Mouse (Mus musculus) myocyte (in vitro differentiated cells): ENCODE data around the gene Scube1. TPM values are rescaled to one million over a fixed set of nuclear protein-coding genes. Genes with fewer than 3 reads are reported as not detected.

Experiments used
- H3K27me3 ChIP-seq: one replicate; pipeline ENCODE4 v1.6.1; 2011; ENCODE audit not compliant: control insufficient read depth, insufficient read depth, insufficient read length
- H3K36me3 ChIP-seq: one replicate; pipeline ENCODE4 v1.6.1; 2011; ENCODE audit not compliant: control insufficient read depth, insufficient read depth
- H3K4me2 ChIP-seq: one replicate; pipeline ENCODE4 v1.6.1; 2011; ENCODE audit warnings: low read depth, control low read depth
- H3K4me3 ChIP-seq: one replicate; pipeline ENCODE4 v1.5.1; 2011; ENCODE audit warnings: mild to moderate bottlenecking, control low read depth, moderate library complexity
- H3K79me2 ChIP-seq: one replicate; pipeline ENCODE4 v1.6.1; 2011; ENCODE audit not compliant: control insufficient read depth, insufficient read depth
- H3ac ChIP-seq: one replicate; pipeline ENCODE4 v1.6.1; 2011; ENCODE audit not compliant: control insufficient read depth, insufficient read length
- CEBPB ChIP-seq: IDR thresholded peaks from 2 replicates; pipeline ENCODE4 v1.6.1; 2011; ENCODE audit warnings: mild to moderate bottlenecking, moderate library complexity; ENCODE audit not compliant: poor library complexity, insufficient read depth, severe bottlenecking
- E2F4 ChIP-seq: IDR thresholded peaks from one replicate; pipeline ENCODE4 v1.6.1; 2011; ENCODE audit warnings: mild to moderate bottlenecking, control low read depth, moderate library complexity; ENCODE audit not compliant: insufficient read depth
- MAX ChIP-seq: IDR thresholded peaks from one replicate; pipeline ENCODE4 v1.6.1; 2011; ENCODE audit warnings: low read depth, mild to moderate bottlenecking, control low read depth
- MYOD1 ChIP-seq, 3 experiments: IDR thresholded peaks; one replicate each; pipeline ENCODE4 v1.6.1; 2011; ENCODE audit warnings: control low read depth in 2 of 3, low read depth in 2 of 3, mild to moderate bottlenecking in 2 of 3, moderate library complexity in 1 of 3; ENCODE audit not compliant: insufficient read length in 2 of 3, control insufficient read depth in 1 of 3
- MYOG ChIP-seq, 3 experiments: IDR thresholded peaks; one replicate each; pipeline ENCODE4 v1.6.1; 2011; ENCODE audit warnings: control low read depth in 2 of 3, low read depth in 2 of 3, mild to moderate bottlenecking in 2 of 3; ENCODE audit not compliant: insufficient read length in 2 of 3, control insufficient read depth in 1 of 3, insufficient read depth in 1 of 3
- POLR2A ChIP-seq: IDR thresholded peaks from one replicate; pipeline ENCODE4 v1.6.1; 2011; ENCODE audit warnings: low read depth, mild to moderate bottlenecking, control low read depth, moderate library complexity; ENCODE audit not compliant: insufficient read length
- POLR2AphosphoS2 ChIP-seq: IDR thresholded peaks from one replicate; pipeline ENCODE4 v1.6.1; 2011; ENCODE audit warnings: low read depth, control low read depth; ENCODE audit not compliant: insufficient read length
- REST ChIP-seq: IDR thresholded peaks from one replicate; pipeline ENCODE4 v1.6.1; 2011; ENCODE audit warnings: mild to moderate bottlenecking, control low read depth, moderate library complexity; ENCODE audit not compliant: insufficient read depth, insufficient read length
- SRF ChIP-seq: IDR thresholded peaks from one replicate; pipeline ENCODE4 v1.6.1; 2011; ENCODE audit warnings: low read depth; ENCODE audit not compliant: control insufficient read depth, insufficient read length
- TCF12 ChIP-seq: IDR thresholded peaks from one replicate; pipeline ENCODE4 v1.6.1; 2011; ENCODE audit warnings: mild to moderate bottlenecking, control low read depth; ENCODE audit not compliant: poor library complexity, insufficient read depth, severe bottlenecking
- TCF3 ChIP-seq: IDR thresholded peaks from one replicate; pipeline ENCODE4 v1.6.1; 2011; ENCODE audit warnings: low read depth, control low read depth; ENCODE audit not compliant: insufficient read length
- USF1 ChIP-seq: IDR thresholded peaks from one replicate; pipeline ENCODE4 v1.6.1; 2011; ENCODE audit warnings: low read depth, mild to moderate bottlenecking, control low read depth, moderate library complexity
- polyA plus RNA-seq: library from polyadenylated mRNA; unstranded; fragments of >200 nt; fragmentation: generic; extraction: Trizol; gene quantifications from one replicate; pipeline ENCODE4 v1.2.1, GENCODE M21; 2012; ENCODE audit warnings: missing spikeins

Gene Scube1
- polyA plus RNA-seq, 1 experiment, result not detected

- H3K27me3 ChIP-seq, result no peaks in the 10 kb centered on the region
- no peak overlapping the region for H3K4me2 ChIP-seq
- no peaks in the 10 kb centered on the region for H3K36me3 ChIP-seq
- H3K79me2 ChIP-seq, result no peaks in the 10 kb centered on the region
- H3K4me3 ChIP-seq, result no peak overlapping the region
- no peak overlapping the region for H3ac ChIP-seq
- no peak for TF ChIP-seq REST
- no peak for TF ChIP-seq POLR2A
- TF ChIP-seq CEBPB, result no peak
- TF ChIP-seq MAX, result no peak
- TF ChIP-seq TCF3, result no peak
- no peak for TF ChIP-seq SRF
- no peak for TF ChIP-seq USF1
- TF ChIP-seq MYOG (IDR thresholded peaks at IDR 0.05; ENCODE audit: control insufficient read depth in 1 of 3, insufficient read depth in 1 of 3, insufficient read length in 2 of 3, low read depth in 2 of 3), result no peak
- no peak for TF ChIP-seq E2F4
- no peak for TF ChIP-seq TCF12
- TF ChIP-seq POLR2AphosphoS2, result no peak
These were observed 35.9 kb upstream of the Scube1 start for GRCm38 (mm10) chr15:83760683-83761082.

GRCm38 (mm10) chr15:83758958-83759357, 34.1 kb upstream of the Scube1 start:
- TF ChIP-seq TCF12, result no peak
- TF ChIP-seq MYOD1 (IDR thresholded peaks at IDR 0.05; ENCODE audit: control insufficient read depth in 1 of 3, insufficient read length in 2 of 3, low read depth in 2 of 3), result no peak
- no peak for TF ChIP-seq E2F4
- TF ChIP-seq POLR2AphosphoS2, result no peak
- no peak for TF ChIP-seq TCF3
- no peak for TF ChIP-seq CEBPB
- no peak for TF ChIP-seq REST
- TF ChIP-seq USF1, result no peak
- TF ChIP-seq POLR2A, result no peak
- no peak for TF ChIP-seq SRF
- TF ChIP-seq MAX, result no peak

GRCm38 (mm10) chr15:83756742-83757141, 31.9 kb upstream of the Scube1 start:
- no peak overlapping the region for H3ac ChIP-seq
- H3K79me2 ChIP-seq, result no peaks in the 10 kb centered on the region
- no peak overlapping the region for H3K4me3 ChIP-seq
- H3K4me2 ChIP-seq, result no peak overlapping the region
- TF ChIP-seq POLR2A, result no peak
- TF ChIP-seq POLR2AphosphoS2, result no peak
- TF ChIP-seq USF1, result no peak
- TF ChIP-seq E2F4, result no peak
- no peak for TF ChIP-seq MYOG (IDR thresholded peaks at IDR 0.05; ENCODE audit: control insufficient read depth in 1 of 3, insufficient read depth in 1 of 3, insufficient read length in 2 of 3, low read depth in 2 of 3)
- no peak for TF ChIP-seq MYOD1 (IDR thresholded peaks at IDR 0.05; ENCODE audit: control insufficient read depth in 1 of 3, insufficient read length in 2 of 3, low read depth in 2 of 3)
- no peaks in the 10 kb centered on the region for H3K27me3 ChIP-seq
- H3K36me3 ChIP-seq, result no peaks in the 10 kb centered on the region

More at GRCm38 (mm10) chr15:83758958-83759357, 34.1 kb upstream of the Scube1 start:
- Histone ChIP-seq H3K36me3 (no peaks in the 10 kb centered on the region), H3K4me3 (no peak overlapping the region), H3K4me2 (no peak overlapping the region), H3K79me2 (no peaks in the 10 kb centered on the region), H3ac (no peak overlapping the region), H3K27me3 (no peaks in the 10 kb centered on the region)

- H3ac ChIP-seq, result no peak overlapping the region
- H3K4me2 ChIP-seq, result no peak overlapping the region
- TF ChIP-seq SRF, result no peak
- TF ChIP-seq CEBPB, result no peak
- no peak for TF ChIP-seq TCF3
- no peak for TF ChIP-seq POLR2A
- no peak for TF ChIP-seq MAX
- no peak for TF ChIP-seq TCF12
- TF ChIP-seq USF1, result no peak
- H3K79me2 ChIP-seq, result no peaks in the 10 kb centered on the region
- peaks cover 42% of the 10 kb centered on the region for H3K27me3 ChIP-seq
- no peak overlapping the region for H3K4me3 ChIP-seq
- no peaks in the 10 kb centered on the region for H3K36me3 ChIP-seq
These were observed 24.6 kb upstream of the Scube1 start for GRCm38 (mm10) chr15:83749436-83749835.

GRCm38 (mm10) chr15:83748986-83749385, 24.2 kb upstream of the Scube1 start:
- Histone ChIP-seq H3K4me3 (no peak overlapping the region), H3K36me3 (no peaks in the 10 kb centered on the region), H3ac (no peak overlapping the region), H3K27me3 (peaks cover 42% of the 10 kb centered on the region), H3K79me2 (no peaks in the 10 kb centered on the region), H3K4me2 (no peak overlapping the region)
- TF ChIP-seq REST (no peak), MYOG (IDR thresholded peaks at IDR 0.05; ENCODE audit: control insufficient read depth in 1 of 3, insufficient read depth in 1 of 3, insufficient read length in 2 of 3, low read depth in 2 of 3) (no peak), POLR2AphosphoS2 (no peak), MAX (no peak), USF1 (no peak), E2F4 (no peak), CEBPB (no peak), POLR2A (no peak), MYOD1 (IDR thresholded peaks at IDR 0.05; ENCODE audit: control insufficient read depth in 1 of 3, insufficient read length in 2 of 3, low read depth in 2 of 3) (no peak), SRF (no peak), TCF3 (no peak), TCF12 (no peak)
